Mouse (Mus musculus) megakaryocyte, embryonic 14.5 days (primary cell): Measurements from ENCODE around the gene Hexim2.

Experiments
- FLI1 ChIP-seq: IDR thresholded peaks from 2 replicates; pipeline ENCODE4 v1.6.1; 2012; ENCODE audit warnings: low read length, inconsistent platforms, mixed read lengths
- GATA1 ChIP-seq: IDR thresholded peaks from 3 replicates; pipeline ENCODE4 v1.6.1; 2012; ENCODE audit warnings: mixed read lengths, low read length, inconsistent platforms, borderline replicate concordance

DNA sequence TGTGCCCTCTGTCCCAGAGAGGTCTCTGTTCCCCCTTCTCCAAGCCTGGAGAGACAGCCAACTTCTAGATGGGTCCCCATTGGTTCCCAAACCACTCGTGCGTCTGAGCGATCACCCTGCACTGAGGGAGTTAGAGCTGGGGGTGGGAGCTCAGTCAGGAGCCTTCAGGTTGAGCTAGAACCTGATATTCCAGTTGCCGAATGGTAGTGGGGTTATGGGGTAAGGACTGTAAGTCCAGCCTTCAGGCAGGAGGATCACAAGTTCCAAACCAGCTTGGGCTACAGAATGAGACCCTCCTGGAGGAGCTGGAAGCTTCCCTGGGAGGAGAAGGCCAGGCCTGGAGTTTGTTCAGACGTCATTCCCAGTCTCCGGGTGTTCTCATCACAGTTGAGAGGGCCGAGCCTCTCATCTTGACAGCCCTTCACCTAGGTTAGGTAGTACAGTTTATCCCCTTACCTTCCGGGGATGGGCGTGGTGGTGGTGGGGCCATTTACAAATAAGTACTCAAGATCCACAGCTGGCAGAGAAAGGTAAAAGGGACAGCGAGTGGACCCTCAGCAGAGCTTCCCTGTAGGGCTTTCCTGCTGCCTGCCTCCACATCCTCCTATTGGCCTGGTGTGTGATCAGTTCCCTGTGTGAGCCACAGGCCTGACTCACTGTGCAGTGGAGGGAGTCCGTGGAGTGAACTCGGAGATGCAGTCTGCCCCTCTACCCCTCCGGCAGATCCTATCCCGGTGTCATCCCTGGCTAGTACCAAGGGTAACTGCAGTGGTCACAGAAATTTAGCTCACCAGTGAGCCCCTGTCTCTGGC lies 7.9 kb downstream of the Hexim2 start:
- TF ChIP-seq GATA1 (no peak), FLI1 (no peak)
